Mouse (Mus musculus): ENCODE measurements around the gene Fubp1.
"Not testable (repeated sequence)": the region's sequence is repeated elsewhere in the genome, so short reads cannot be mapped to it uniquely, and the experiment has no call there.

Fubp1 gene

GRCm38 (mm10) chr3:152193177-152193576 is 17.0 kb upstream of the Fubp1 start:
- DNase-seq (ENCODE audit: low spot score in 2 of 2) = no peak

GRCm38 (mm10) chr3:152193635-152194097 is 16.6 kb upstream of the Fubp1 start:
- DNase-seq (ENCODE audit: low spot score in 2 of 2) = peak; percentile 67 to 84

DNA sequence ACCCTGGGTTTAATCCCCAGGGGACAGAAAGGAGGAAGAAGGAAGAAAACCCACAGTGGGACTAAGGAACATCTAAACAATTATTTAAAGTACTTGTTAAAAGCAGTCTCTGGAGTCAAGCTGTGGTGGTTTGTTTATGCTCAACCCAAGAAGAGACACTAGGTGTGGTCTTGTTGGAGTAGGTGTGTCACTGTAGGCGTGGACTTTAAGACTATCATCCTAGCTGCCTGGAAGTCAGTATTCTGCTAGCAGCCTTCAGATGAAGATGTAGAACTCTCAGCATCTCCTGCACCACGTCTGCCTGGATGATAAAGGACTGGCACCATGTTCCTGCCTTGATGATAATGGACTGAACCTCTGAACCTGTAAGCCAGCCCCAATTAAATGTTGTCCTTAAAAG is 13.0 kb upstream of the Fubp1 start:
- not testable (repeated sequence) for DNase-seq (ENCODE audit: low spot score in 2 of 2)

DNA sequence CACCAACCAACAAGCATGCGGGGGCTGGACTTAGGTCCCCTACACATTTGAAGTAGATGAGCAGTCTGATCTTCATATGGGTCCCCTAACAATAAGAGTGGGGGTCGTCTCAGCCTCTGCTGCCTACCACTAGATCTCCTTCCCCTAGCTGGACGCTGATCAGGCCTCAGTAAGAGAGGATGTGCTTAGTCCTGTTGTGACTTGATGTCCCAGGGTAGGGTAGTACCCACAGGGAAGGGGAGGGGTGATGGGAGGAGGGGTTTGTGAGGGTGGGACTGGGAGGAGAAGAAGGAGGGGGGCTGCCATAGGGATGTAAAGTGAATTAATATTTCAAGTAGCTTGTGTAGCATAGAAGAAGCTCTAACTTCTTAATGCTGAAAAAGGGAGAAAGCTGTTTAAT is 11.1 kb upstream of the Fubp1 start:
- DNase-seq (ENCODE audit: low spot score in 2 of 2) = no peak

- DNase-seq (ENCODE audit: low spot score in 2 of 2) = no peak
Measured at GRCm38 (mm10) chr3:152201181-152201580, 9.0 kb upstream of the Fubp1 start.

DNA sequence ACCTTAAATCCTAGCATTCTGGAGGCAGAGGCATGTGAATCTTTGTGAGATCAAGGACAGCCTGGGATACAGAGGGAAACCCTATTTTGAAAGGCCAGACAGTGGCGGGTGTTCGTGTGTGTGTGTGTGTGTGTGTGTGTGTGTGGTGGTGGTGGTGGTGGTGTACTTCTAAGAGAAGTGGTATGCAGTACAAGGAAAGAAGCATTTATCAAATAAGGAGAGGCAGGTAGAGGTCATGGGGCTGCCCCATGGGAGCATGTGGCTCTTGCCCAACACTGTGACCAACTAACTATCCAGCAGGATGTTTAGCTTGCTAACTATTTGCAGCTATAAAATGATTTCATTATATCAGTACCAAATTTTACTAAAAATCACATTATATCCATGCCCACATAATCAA is 8.6 kb upstream of the Fubp1 start:
- no peak for DNase-seq (ENCODE audit: low spot score in 2 of 2)

DNA sequence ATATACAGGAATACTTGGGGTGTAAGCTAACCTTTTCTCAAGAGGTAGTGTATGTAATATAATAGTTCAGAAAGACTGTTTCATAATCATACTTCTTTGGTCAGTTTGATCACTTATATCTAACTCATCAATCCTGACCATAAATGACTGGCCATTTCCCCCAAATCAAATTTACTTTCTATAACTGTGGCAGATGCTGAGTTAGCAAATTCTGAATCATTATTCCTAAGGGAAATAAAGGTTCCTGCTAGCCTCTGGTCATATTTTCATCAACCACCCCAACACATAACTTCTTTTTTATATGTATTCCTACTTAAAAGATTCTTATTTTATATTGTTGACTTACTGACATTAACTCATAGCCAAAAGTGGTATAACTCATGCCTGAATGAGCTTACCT is 7.3 kb upstream of the Fubp1 start:
- no peak for DNase-seq (ENCODE audit: low spot score in 2 of 2)

- no peak for DNase-seq (ENCODE audit: low spot score in 2 of 2)
Measured at GRCm38 (mm10) chr3:152203411-152203810, 6.8 kb upstream of the Fubp1 start.

- DNase-seq (ENCODE audit: low spot score in 2 of 2) = no peak
Measured at GRCm38 (mm10) chr3:152203996-152204395, 6.2 kb upstream of the Fubp1 start.

DNA sequence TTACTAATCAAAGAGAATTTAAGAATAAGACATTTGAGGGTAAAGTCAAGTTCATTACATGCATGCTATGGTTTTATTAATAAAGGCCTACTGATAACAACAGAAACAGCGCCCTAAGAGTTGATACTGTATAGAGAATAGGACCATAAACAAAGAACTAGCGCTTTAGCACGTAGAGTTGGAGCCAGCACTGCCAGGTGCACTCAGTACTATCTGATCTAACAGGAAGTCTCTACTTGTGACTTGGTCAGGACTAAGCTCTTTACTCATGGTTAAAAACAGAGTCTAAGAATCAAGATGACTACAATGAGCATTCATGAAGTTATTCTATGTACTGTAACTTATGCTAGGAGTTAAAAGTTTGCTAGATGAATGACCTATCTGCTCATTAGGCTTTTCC is 5.6 kb upstream of the Fubp1 start:
- DNase-seq (ENCODE audit: low spot score in 2 of 2) = no peak

DNA sequence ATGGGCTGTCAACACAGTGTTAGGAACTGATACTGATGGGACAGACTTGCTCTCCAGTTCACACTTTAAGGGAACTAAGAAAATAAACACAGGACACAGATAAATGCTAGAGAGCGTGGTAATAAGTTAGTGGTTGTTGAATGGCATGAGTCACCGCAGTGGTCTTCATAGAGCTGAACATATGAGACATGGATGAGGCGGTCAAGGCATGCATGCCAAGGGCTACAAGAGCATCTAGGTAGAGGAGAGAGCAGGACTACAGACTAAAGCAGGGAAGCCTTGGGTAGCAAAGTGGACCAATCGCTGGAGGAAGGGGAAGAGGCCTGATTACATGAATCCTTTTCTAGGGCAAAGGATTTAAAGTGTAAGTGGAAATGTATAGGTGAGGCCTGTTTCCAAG is 3.1 kb upstream of the Fubp1 start:
- no peak for DNase-seq (ENCODE audit: low spot score in 2 of 2)

DNA sequence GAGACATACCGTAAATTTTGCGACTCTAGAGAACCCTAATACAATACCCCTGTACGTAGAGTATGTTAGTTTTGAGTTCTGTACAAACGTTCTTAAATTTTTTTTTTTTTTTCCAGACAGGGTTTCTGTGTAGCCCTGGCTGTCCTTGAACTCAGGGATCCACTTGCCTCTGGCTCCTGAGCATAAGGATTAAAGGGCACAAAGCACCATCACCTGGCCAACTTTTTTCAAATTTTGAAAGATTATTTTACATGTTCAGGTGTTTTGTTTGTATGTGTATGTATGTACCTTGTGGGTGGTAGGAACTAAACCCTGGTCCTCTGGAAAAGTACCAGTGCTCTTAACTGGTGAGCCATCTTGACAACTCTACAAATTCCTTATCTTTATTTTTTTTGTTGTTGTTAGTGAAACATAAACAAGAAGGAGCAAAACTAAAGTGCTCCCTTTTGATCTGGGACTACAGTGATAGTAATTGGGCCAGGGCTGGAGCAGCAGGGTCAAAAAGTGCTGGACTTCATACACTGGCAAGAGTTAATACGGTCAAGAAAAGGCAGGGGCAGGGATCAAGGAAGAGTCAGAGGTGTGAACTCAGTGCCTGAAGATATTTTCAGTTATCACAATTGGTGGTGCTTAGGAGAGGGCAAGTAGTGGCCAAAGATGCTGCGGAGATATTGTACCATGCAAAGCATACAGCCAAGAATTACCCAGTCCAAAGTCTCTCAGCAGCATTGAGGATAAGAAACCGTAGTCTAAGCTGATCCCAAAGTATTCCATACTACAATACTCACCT is 1.9 kb upstream of the Fubp1 start:
- DNase-seq (ENCODE audit: low spot score in 2 of 2) = no peak

GRCm38 (mm10) chr3:152209177-152209966 is 850 bp upstream of the Fubp1 start:
- peak in 1 of 2 experiments; percentile 30 for DNase-seq (ENCODE audit: low spot score in 2 of 2)

DNA sequence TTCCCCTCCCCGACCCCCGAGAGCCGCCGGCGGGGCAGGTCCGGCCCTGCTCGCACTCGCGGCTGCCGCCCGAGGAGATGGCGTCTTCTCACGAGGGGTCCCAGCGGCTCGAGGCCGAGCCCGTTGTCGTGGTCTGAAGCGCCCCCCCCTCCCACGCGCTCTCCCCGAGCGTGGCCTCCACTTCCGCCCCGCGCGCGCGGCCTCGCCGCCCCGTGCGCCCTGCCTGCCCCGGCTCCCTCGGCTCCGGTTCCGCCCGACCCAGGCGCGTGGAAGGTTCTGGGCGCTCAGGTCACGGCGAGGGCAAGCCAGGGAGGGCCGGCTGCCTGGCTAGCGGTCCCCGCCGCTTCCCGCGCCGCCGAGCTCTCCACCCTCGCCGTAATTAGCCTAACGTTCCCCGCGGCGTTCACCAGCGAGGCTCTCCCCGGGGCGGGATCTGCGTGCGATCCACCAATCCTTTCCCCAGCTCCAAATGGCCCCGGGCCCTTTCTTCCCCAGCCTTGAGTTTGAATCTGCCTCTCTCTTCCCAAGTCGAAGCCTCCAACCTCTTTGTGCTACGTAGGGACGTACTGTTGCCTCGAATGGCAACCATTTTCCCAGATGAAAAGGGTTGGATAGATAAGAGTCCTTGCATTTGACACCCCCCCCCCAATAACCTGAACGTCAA is 638 bp downstream of the Fubp1 start:
- DNase-seq (ENCODE audit: low spot score in 2 of 2) = peak; percentile 59 to 62

DNA sequence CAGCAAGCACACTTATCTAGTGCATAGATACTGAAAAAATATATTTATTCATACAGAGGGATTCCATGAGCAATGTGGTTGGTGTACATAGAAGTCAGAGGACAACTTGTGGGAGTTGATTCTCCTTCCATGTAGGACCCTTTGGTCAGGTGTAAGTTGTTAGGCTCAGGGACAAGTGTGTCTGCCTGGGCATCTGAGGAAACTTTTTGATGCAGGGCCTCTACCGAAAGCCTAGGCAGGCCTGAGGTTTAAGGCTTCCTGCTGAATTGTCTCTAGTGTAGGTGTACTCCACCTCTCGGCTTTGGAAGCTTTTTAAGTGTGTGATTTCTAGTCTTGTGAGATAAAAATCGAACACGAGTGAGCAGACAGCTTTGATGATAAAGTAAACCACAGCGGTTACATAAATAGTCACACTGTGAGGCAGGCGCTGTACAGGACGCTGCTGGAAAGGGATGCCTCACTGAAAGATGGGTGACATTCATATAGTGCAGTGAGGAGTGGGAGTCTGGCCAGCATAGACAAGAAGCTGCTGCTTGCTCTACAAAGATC is 1.6 kb downstream of the Fubp1 start:
- DNase-seq (ENCODE audit: low spot score in 2 of 2) = no peak

- no peak for DNase-seq (ENCODE audit: low spot score in 2 of 2)
Measured at GRCm38 (mm10) chr3:152213416-152213815, 3.2 kb downstream of the Fubp1 start.

DNA sequence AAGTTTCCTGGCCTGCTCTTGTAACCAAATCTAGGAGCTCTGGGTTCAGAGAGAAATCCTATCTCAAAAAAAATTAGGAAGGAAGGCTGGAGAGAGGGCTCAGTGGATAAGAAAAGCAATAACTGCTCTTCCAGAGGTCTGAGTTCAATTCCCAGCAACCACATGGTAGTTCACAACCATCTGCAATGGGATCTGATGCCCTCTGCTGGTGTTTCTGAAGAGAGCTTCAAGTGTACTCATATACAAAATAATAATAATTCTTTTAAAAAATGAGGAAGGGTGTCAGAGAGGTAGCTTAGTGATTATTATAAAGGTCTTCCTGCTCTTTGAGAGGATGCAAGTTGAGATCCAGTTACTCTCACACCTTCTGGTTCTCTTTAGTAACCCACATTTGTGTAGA is 14.7 kb downstream of the Fubp1 start:
- no peak for DNase-seq (ENCODE audit: low spot score in 2 of 2)

- no peak for DNase-seq (ENCODE audit: low spot score in 2 of 2)
Measured at GRCm38 (mm10) chr3:152225906-152226305, 15.7 kb downstream of the Fubp1 start.

- DNase-seq (ENCODE audit: low spot score in 2 of 2) = no peak
Measured at GRCm38 (mm10) chr3:152228843-152229242, 18.6 kb downstream of the Fubp1 start.

- DNase-seq (ENCODE audit: low spot score in 2 of 2) = no peak
Measured at GRCm38 (mm10) chr3:152229271-152229670, 19.0 kb downstream of the Fubp1 start.

- DNase-seq (ENCODE audit: low spot score in 2 of 2) = no peak
Measured at GRCm38 (mm10) chr3:152231333-152232100, 21.3 kb downstream of the Fubp1 start.
